Mouse (Mus musculus) ES-Bruce4 (cell line): ENCODE data around the gene Frem2.

Source experiments
- CTCF ChIP-seq: IDR thresholded peaks from one replicate; pipeline ENCODE4 v1.8.1; 2011; ENCODE audit warnings: low read depth, low read length
- EP300 ChIP-seq: IDR thresholded peaks from 2 replicates; pipeline ENCODE4 v1.6.1; 2011; ENCODE audit warnings: low read depth, low read length; ENCODE audit not compliant: insufficient read depth

- TF ChIP-seq EP300 (no peak), CTCF (no peak)
Measured at GRCm38 (mm10) chr3:53682244-53682643, 25.1 kb upstream of the Frem2 start.
